Mouse (Mus musculus): Measurements from ENCODE around the gene Nbl1. TPM values are rescaled to one million over a fixed set of nuclear protein-coding genes. Genes with fewer than 3 reads are reported as not detected.

Gene Nbl1
- total RNA-seq, 2 experiments from 2014 or later = 23.4 to 25.1 TPM

DNA sequence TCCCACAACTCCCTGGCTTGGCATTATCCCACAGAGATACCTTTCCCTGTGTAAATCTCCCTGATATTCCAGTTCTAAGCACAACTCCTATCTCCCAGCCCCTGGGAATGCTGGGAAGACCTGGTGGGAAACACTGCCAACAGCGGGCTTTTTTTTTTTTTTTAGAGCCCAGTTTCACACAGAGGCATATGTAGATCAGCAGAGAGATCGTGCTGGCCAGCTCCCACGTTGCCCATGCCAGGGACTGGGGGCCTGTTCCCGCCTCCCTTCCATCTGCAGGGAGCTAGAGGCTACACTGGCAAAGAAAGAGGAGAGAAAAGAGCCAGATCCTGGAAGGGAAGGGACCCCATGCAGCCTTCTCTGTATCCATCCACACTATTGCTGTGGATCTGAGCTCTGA lies 24.5 kb downstream of the Nbl1 start:
- no peak for DNase-seq

DNA sequence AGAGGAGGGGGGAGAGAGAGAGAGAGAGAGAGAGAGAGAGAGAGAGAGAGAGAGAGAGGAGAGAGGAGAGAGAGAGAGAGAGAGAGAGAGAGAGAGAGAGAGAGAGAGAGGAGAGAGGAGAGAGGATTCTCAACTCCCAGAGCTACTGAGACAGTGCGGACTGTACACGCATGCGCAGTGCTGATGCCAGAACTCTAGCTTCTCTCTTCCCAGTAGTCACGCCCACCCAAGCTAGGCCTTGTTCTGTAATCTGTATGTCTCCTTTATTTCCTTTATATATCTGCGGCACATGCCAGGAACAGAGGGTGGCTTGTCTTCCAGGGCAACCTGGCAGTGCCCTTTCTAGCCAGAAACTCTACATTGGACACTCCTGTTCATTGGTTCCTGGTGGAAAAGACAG lies 28.0 kb downstream of the Nbl1 start:
- no peak for DNase-seq

DNA sequence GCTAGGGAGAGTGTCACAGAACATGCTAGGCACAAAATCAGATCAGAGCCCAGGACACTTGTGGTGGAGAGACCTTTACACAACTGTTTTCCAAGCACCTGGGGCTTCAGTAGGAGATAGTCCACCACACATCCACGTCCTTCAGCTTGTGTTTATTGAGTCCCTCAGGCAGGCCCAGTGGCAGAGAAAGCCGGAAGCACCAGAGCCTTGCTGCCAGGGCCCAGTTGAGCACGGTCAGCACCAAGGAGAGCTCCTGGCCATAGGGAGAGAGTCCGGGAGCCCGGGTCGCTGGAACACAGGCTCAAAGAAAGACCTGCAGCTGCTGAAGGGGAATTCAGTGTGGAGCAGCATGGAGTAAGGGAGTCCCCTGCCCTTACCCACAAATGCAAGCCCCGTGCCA lies 33.2 kb downstream of the Nbl1 start:
- DNase-seq = no peak

DNA sequence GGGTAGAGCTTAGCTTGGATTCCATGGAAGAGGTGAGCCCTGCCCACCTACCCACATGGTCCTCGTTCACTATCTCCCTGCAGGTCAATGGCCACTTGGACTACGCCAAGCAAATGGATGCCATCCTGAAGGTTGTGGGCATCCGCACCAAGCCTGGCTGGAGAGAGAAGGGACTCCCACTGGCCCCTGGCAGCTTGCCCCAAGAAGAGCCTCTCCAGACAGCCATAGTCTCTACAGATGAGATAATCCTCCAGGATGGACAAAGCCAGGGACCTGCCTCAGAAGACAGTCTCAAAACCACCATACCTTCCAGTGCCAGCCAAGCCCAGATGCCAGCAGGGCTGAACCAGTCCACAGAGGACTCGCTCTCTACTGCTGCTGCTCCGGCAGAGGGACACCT lies 34.8 kb downstream of the Nbl1 start:
- no peak for DNase-seq

DNA sequence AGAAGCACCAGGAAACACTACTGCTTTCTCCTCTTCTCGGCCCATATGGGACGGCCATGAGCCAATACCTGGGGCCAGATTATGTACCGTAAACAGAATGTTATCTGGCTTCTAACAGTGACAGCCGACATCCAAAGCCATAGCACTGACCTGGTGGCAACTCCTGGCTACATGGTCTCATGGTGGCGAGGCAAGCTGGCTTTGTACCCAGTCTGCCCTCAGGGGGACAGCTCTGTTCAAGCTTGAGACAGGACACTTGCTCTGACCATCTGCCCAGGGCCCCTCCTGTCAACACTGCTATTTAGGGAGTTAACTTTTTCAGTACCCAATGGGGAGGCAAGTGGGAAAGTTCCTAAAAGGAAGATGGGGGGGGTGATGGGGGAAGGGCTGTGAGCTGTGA lies 35.5 kb downstream of the Nbl1 start:
- DNase-seq = no peak

DNA sequence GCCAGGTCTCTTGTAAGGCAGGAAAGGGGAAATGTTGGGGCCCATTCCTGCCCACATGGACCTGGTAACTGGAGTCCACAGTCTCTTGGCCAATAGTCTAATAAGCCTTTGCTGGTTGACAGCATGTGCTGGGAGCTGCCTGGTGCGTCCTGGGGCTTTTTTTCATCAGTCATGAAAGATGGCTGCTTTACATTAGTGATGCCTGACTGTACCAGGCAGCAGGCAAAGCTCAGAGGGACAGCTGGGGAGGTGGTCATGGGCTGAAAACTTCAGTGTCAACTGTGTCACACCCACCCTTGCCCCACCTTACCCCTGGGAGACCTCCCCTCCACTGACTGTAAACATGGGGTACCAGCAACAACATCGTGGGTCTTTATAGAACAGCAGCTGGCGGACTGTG lies 37.0 kb downstream of the Nbl1 start:
- DNase-seq = no peak

DNA sequence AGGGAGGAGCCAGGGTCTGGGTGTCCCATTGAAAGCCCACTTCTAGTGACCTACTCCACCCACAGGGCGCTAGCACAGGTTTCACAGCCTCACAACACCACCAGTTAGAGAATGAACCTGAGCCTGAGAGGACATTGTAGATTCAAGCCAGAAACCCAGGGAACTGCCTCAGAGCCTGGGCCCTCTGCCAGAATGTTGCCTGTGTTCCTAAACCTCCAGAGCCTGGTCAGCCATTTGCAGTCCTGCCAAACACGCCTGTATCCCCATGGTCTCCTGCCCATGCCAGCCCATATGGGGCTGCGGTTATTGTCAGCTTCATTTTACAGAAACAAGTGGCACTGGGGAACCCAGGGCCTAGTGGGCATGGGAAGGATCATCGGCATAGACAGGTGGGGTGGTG lies 37.5 kb downstream of the Nbl1 start:
- no peak for DNase-seq

DNA sequence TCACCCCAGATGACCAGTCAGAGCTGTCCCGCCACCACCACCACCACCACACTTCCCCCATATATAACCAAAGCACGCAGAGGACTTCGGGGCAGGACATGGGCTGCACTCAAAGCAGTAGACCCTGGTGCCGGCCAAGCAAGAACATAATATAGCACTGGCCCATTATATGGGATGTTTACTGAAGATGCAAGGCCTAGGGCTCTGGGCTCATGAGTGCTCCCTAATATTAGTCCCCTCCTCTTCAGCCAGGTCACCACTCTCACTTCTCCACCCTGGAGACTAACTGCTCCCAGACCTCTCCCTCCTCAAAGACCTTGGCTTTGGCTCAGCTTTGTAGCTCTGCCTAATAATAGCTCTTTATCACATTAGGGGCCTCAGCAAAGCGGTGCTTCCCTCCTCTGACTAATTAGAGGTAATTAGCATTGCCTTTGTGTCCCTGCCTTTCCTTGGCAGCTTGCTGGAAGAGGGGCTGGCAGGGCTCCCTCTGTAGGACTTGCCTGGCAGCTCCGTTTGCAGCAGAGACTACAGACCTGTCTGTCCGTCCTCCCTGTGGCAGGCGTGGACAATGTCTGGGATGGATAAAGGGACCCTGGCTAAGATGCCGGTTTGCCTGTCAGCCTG lies 38.4 kb downstream of the Nbl1 start:
- DNase-seq = no peak

DNA sequence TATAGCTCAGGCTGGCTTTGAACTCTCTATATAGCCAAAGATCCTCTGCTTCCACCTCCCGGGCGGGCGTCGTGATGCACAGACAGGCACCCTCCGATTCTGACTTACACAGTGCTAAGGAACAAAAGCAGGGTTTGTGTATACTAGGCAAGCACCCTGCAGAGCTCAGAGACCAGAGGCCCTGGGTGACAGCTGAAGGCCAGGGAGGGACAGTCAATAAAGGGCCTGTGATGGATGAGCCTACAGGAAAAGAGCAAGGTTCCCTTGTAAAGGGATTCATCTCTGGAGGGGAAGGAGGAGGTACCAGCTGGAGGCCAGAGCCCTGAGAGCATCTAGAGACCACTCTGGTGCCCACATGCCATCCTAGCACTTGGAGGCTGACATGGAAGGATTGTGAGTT lies 39.4 kb downstream of the Nbl1 start:
- DNase-seq = no peak

DNA sequence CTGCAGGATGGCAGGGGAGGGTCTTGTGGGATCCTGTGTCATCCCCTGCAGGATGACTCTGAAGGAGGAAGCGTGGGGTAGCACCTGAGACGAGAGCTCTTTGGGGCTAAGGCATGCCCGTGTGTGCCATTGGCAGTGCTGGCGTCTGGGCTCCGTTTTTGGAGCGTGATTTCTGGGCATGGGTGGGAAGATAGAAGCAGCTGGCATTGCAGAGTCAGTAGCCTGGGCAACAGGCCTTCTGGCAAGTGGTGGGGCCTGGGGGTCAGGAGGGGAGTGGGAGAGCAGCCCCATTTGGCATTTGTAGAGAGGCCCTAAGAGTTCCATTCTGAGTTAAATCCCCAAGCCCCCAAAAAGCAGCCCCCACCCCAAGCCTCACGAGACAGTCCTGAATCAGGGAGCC lies 40.0 kb downstream of the Nbl1 start:
- DNase-seq = no peak

DNA sequence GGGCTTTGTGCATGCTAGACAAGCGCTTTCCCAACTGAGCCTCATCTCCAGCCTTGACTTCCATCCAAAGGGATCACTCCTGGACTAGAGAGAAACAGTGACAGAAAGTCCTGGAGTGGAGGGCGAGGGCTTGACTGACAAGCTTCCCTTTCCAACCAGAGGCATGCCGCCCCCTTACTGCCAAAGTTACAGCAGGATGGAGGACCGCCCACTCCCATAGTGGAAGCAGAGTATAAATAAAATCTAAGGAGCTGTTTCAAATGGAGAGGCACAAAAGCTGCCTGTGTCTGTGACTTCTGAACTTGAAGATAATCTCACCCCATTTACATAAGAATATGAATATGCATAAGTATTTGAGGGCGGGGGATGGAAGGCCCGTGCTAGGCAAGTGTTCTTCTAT lies 44.3 kb downstream of the Nbl1 start:
- no peak for DNase-seq

DNA sequence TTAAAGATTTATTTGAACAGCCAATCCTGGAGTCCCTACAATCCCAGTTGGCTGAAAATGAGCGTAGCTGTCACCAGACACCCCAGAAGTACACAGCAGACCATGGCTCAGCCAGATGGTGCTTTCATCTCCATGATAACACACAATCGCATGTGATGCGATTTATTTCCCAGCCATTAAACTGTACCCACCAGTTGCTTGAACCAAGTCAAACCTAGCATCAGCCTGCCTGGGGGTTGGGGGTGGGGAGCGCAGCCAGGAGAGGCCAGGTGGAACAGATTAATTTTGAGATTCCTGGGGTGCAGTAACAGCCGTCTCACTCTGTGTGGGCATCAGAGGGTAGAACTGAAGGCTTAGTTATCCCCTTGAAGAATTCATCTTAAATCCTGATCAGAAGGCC lies 46.4 kb downstream of the Nbl1 start:
- no peak for DNase-seq

DNA sequence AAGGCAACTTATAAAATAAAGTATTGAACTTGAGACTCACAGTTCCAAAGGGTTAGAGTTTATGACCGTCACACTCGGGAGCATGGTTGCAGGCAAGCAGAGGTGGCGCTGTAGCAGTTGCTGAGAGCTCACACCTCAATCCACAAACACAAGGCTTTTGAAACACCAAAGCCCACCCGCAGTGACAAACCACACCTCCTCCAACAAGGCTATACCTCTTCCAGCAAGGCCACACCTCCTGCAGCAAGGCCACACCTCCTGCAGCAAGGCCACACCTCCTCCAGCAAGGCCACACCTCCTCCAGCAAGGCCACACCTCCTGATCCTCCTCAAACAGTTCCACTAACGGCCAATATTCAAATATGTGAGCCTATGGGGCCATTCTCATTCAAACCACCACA lies 48.2 kb downstream of the Nbl1 start:
- no peak for DNase-seq

DNA sequence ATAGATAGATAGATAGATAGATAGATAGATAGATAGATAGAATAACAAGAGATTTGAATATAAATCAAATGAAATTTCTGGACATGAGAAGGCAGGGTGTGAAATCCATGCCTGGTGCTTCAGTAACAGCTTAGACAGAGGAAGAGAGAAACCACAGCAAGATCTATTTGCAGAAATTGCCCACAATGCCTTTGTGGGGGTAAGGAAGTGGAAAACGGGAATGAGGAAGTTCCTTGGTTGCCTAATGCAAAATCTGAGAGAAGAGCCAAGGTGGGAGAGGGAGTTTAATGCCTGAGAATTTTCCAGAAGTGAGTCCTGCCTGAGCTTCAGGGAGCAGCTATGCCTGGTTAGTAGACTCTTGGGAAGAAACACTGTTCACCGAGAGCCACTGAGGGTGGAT lies 49.2 kb downstream of the Nbl1 start:
- DNase-seq = no peak

DNA sequence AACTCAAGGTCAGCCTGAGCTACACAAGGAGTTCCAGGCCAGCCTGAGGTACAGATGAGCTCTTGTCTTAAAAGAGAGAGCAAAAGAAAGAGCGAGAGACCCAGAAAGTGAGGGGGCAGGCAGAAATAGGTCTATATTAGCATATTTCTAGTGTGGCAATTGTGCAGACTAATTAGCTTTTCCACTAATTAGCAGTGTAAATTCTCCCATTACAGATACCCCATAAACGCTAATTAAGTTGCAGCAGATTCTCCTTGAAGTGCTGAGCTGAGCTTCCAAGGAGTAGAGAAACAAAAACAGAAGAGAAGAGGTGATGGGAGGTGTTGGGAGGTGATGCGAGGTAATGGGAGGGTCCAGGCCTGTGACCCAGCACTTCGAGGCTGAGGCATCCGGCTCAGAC lies 50.2 kb downstream of the Nbl1 start:
- no peak for DNase-seq

DNA sequence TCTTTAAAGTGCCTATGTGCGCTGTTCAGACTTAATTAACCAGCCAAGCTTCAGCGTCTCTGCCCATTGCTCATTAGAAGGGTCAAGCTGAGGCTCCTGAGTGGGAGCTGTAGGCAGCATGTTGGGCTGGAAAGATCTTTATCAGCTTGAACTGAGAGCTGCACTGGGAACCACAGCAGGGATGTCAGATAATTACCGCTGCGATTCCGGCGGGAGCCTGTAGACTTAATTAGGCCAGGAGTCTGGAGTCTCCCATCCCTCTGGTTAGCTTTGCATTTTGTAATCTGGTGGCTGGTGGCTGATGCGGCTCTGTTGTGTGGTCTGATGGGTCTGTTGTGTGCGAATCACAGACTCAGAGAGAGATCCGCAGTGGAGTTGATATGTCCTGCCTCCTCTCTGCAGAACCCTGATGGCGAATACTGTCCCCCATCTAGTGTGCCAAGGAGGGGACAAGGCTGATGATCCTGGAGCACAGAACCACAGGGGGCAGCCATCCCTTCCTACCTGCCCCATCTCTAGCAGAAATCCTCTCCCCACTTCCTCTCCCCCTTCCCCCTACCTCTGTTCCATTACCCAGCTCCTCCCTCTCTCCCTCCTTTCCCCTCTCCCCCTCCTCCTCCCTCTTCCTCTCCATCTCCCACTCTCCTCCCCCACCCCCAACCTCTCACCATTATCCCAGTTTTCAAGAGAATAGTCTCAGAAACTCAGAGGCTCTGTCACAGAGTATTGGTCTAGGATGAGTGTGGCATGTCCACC lies 52.5 kb downstream of the Nbl1 start:
- no peak for DNase-seq

DNA sequence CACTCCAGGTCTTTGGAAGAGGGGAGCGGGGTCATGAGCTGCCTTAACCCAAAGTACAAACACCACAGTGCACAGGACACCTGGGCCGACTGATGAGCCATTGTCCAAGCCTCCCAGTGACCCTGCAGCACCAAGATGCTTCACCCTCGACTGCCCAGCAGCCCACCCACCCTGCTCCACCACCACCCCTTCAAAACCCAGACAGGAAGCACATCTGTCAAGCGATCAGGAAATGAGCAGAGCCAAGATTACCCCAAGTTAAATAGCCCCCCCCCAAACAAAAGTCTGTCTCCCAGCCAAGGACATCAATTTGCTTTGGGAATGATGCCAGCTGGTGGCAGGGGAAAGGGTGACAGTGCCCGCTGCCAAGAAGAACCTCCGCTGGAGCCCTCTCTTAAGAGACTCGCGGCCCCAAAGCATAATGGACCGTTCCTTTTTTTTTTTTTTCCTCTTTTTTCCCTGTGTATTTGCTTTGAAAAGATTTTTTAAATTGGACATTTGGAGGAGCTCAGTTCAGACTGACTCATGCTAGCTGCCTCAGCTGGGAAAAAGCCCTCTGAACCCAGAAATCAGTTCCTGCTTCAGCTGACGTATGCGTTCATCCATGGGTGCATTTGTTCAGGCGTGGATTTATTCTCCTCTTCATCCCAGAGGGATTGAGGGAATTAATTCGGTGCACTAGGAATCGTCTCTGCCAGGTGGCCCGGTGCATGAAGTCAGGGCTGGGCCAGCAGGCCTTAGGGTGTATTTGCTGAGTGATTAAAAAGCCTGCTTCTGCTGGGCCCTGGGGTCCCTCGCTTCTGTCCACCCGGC lies 54.8 kb downstream of the Nbl1 start:
- no peak for DNase-seq

DNA sequence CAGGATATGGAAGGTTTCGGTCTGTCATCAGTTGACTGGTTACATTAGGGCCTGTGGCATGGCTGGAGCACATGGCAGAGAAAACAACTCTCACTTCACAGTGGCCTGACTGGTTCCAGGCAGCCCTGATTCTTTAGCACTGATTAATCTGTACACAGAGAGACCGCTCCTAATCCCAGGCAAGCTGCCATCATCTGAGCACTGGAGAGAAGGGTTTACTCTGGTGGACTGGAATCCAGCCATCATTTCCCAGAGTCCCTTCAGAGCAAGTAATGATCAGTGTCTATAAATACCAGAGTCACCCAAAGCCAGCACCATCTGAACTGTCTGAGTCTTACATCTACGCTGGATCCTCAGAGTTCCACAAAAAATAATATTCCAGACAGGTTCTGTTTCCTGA lies 57.0 kb downstream of the Nbl1 start:
- DNase-seq = peak; percentile 18

DNA sequence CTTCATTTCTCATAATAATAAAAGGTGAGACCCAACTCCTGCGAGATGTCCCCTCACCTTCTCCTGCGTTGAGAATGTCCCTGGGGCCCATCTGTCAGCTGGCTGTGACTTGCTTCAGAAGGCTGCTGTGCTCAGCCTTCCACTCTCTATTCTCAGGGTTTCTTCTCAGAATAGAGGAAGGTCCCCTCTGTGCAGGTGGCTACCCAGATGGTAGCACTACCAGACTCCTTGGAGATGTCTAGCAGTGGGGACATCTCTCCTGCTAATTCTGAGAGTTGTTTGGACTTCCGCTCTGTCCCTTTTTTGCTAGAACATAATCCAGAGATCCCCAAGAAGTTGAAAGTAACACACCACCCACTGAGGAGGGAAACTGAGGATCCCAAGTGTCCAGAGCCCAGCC lies 57.9 kb downstream of the Nbl1 start:
- DNase-seq = no peak

DNA sequence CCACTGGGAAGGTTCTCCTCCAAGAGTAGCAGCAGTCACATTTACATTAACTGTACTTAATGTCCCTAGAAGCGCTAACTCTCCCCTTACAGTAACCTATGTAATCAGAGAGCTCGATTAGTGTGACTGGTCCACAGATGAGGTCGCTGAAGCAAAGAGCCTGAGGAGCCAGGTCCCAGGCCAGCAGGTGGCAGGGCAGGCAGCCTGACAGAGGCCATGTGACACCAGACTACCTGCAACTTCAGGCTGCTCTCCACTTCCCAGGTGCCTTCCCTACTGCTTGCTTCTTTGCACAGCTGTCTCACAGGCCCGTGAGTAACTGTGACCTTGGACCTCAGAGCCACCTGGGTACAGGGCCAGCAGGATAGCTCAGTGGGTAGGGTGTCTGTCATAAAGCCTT lies 58.3 kb downstream of the Nbl1 start:
- DNase-seq = no peak

DNA sequence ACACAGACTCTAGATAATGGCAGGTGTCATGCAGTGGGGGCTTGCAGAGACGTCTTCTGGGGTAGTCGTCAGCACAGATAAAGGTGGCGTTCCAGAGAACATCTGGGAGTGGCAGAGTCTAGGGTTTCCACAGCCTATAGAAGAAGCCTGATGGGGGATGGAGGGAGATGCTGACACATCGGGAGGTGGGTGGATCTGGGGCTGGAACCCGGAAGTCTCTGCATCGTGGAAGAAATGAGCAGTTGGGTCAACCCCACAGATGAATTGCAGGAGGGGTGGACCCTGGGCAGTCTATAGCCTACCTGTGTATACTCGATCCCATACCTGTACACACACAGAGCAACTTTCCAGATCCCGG lies 58.8 kb downstream of the Nbl1 start:
- no peak for DNase-seq

DNA sequence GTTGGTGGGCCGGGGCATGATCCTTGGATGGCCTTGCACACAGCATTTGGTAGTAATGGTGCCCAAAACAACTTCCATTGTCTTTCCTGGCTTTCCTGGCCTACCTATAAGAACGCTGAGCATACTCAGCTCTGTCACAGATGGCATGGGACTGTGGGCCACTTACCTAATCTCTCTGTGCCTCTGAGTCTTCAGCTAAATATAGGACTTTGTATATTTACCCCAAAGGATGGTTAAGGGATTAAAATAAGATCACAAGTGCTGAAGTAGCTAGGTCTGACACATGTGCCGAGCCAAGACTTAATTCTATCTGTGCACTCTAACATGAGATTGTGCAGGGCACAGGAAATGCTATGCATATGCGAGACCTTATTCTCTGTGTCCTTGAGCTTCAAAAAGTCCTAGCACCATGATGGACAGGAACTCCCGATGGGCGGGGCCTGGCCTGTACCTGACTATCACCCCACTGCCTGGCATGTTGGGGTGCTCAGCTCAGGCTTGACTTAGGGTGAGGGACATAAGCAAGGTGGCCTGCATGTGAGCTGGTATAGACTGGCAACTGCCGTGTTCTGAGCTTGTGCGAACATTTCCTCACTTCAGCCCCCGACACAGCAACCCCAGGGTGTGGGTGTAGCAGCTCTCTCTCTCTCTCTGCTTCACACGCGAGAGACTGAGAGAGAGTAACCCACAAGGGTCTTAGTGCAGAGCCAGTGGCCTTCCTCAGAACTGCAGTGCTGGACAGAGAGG lies 59.4 kb downstream of the Nbl1 start:
- no peak for DNase-seq

DNA sequence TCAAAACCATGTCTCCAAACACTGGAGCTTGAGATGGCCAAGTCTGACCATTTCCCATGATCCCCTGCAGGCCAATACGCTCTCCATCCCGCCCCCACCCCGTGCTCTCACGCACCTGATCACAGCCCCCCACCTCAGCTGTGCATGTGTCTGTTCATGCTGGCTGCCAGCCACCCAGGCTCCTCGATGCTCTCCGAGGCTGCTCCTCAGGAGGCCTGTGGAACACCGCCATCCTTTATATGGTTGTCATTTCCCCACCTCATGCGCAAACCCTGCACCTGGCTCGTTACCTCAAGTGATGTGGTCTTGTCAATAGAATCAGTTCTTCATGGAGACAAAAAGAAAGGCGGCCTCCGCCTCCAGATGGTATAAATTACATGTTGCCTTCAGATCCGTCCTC lies 60.3 kb downstream of the Nbl1 start:
- no peak for DNase-seq

Data from gastrocnemius, postnatal 25 days (tissue).